Mouse (Mus musculus) cerebellum, adult 8-10 months (tissue): Measurements from ENCODE around the gene 2010111I01Rik.

ENCODE experiments used
- DNase-seq: peaks from one replicate; pipeline ENCODE4 v3.0.0; 2022

2010111I01Rik gene

GRCm38 (mm10) chr13:63117495-63118184, 152.9 kb downstream of the 2010111I01Rik start:
- no peak for DNase-seq

- no peak for DNase-seq
Measured at GRCm38 (mm10) chr13:63118682-63119081, 154.0 kb downstream of the 2010111I01Rik start.

GRCm38 (mm10) chr13:63120296-63120695, 155.6 kb downstream of the 2010111I01Rik start:
- DNase-seq, result no peak

- no peak for DNase-seq
Measured at GRCm38 (mm10) chr13:63121747-63122146, 157.1 kb downstream of the 2010111I01Rik start.

GRCm38 (mm10) chr13:63126206-63126605, 161.5 kb downstream of the 2010111I01Rik start:
- DNase-seq, result no peak

- DNase-seq, result no peak
Measured at GRCm38 (mm10) chr13:63127516-63127915, 162.8 kb downstream of the 2010111I01Rik start.

GRCm38 (mm10) chr13:63134879-63135421, 170.3 kb downstream of the 2010111I01Rik start:
- no peak for DNase-seq

- no peak for DNase-seq
Measured at GRCm38 (mm10) chr13:63135994-63136393, 171.3 kb downstream of the 2010111I01Rik start.

- DNase-seq, result no peak
Measured at GRCm38 (mm10) chr13:63136775-63137174, 172.1 kb downstream of the 2010111I01Rik start.

- DNase-seq, result no peak
Measured at GRCm38 (mm10) chr13:63138376-63139048, 173.8 kb downstream of the 2010111I01Rik start.

- DNase-seq, result no peak
Measured at GRCm38 (mm10) chr13:63139463-63140226, 175.0 kb downstream of the 2010111I01Rik start.

- DNase-seq, result no peak
Measured at GRCm38 (mm10) chr13:63140784-63141183, 176.1 kb downstream of the 2010111I01Rik start.

GRCm38 (mm10) chr13:63141275-63141674, 176.6 kb downstream of the 2010111I01Rik start:
- DNase-seq, result no peak

- DNase-seq, result no peak
Measured at GRCm38 (mm10) chr13:63146604-63147188, 182.0 kb downstream of the 2010111I01Rik start.

GRCm38 (mm10) chr13:63148157-63148556, 183.5 kb downstream of the 2010111I01Rik start:
- DNase-seq, result no peak

GRCm38 (mm10) chr13:63150470-63151020, 185.9 kb downstream of the 2010111I01Rik start:
- no peak for DNase-seq

GRCm38 (mm10) chr13:63151028-63151738, 186.5 kb downstream of the 2010111I01Rik start:
- no peak for DNase-seq

GRCm38 (mm10) chr13:63152498-63152897, 187.8 kb downstream of the 2010111I01Rik start:
- DNase-seq, result no peak

- no peak for DNase-seq
Measured at GRCm38 (mm10) chr13:63153397-63153796, 188.7 kb downstream of the 2010111I01Rik start.

GRCm38 (mm10) chr13:63154851-63155571, 190.3 kb downstream of the 2010111I01Rik start:
- DNase-seq, result peak; percentile 32

GRCm38 (mm10) chr13:63156264-63156663, 191.6 kb downstream of the 2010111I01Rik start:
- no peak for DNase-seq
